Mouse (Mus musculus) ES-Bruce4 (cell line): ENCODE results near the gene Fosl2. TPM values are rescaled to one million over a fixed set of nuclear protein-coding genes. Genes with fewer than 3 reads are reported as not detected.
"Not testable (repeated sequence)": the region's sequence is repeated elsewhere in the genome, so short reads cannot be mapped to it uniquely, and the experiment has no call there.

Experiments used
- H3K27ac ChIP-seq: 2 replicates; pipeline ENCODE4 v1.5.1; 2012; ENCODE audit warnings: low read length, inconsistent platforms; ENCODE audit not compliant: insufficient read depth
- H3K27me3 ChIP-seq: 2 replicates; pipeline ENCODE4 v1.6.1; 2012; ENCODE audit warnings: mild to moderate bottlenecking, low read length, inconsistent platforms; ENCODE audit not compliant: control insufficient read depth, poor library complexity, insufficient read depth, severe bottlenecking
- H3K36me3 ChIP-seq: 2 replicates; pipeline ENCODE4 v1.6.1; 2012; ENCODE audit warnings: inconsistent platforms, mild to moderate bottlenecking, low read length, moderate library complexity; ENCODE audit not compliant: control insufficient read depth, poor library complexity, insufficient read depth, severe bottlenecking
- H3K4me1 ChIP-seq: one replicate; pipeline ENCODE4 v1.8.1; 2011; ENCODE audit warnings: low read length; ENCODE audit not compliant: control insufficient read depth, insufficient read depth
- H3K4me3 ChIP-seq: 2 replicates; pipeline ENCODE4 v1.5.1; 2011; ENCODE audit warnings: low read depth, mild to moderate bottlenecking, low read length
- H3K9ac ChIP-seq: 2 replicates; pipeline ENCODE4 v1.6.1; 2012; ENCODE audit warnings: low read depth, mild to moderate bottlenecking, inconsistent platforms; ENCODE audit not compliant: poor library complexity, severe bottlenecking
- H3K9me3 ChIP-seq: replicated peaks from 2 replicates; pipeline ENCODE4 v1.6.1; 2012; ENCODE audit warnings: mild to moderate bottlenecking, low read length, inconsistent platforms; ENCODE audit not compliant: control insufficient read depth, poor library complexity, insufficient read depth, severe bottlenecking
- CTCF ChIP-seq: IDR thresholded peaks from one replicate; pipeline ENCODE4 v1.8.1; 2011; ENCODE audit warnings: low read depth, low read length
- EP300 ChIP-seq: IDR thresholded peaks from 2 replicates; pipeline ENCODE4 v1.6.1; 2011; ENCODE audit warnings: low read depth, low read length; ENCODE audit not compliant: insufficient read depth
- POLR2A ChIP-seq: IDR thresholded peaks from one replicate; pipeline ENCODE4 v1.8.1; 2011; ENCODE audit warnings: low read length; ENCODE audit not compliant: insufficient read depth
- polyA plus RNA-seq: library from polyadenylated mRNA; stranded (reverse); fragments of >200 nt; gene quantifications from 2 replicates; pipeline ENCODE4 v1.2.4, GENCODE M21; 2011; ENCODE audit warnings: low read depth; ENCODE audit not compliant: missing spikeins, insufficient read depth, insufficient read length

Fosl2 gene
- polyA plus RNA-seq, 1 experiment, result 20.1 TPM

- H3K36me3 ChIP-seq, result no peaks in the 10 kb centered on the region
- no peaks in the 10 kb centered on the region for H3K4me1 ChIP-seq
- H3K9me3 ChIP-seq, result no peaks in the 10 kb centered on the region
- no peak overlapping the region for H3K27ac ChIP-seq
- H3K4me3 ChIP-seq, result no peak overlapping the region
- H3K9ac ChIP-seq, result no peak overlapping the region
- H3K27me3 ChIP-seq, result no peaks in the 10 kb centered on the region
- no peak for TF ChIP-seq EP300
- no peak for TF ChIP-seq CTCF
- TF ChIP-seq POLR2A, result no peak
Measured at GRCm38 (mm10) chr5:32154931-32155688, 19.5 kb downstream of the Fosl2 start.

DNA sequence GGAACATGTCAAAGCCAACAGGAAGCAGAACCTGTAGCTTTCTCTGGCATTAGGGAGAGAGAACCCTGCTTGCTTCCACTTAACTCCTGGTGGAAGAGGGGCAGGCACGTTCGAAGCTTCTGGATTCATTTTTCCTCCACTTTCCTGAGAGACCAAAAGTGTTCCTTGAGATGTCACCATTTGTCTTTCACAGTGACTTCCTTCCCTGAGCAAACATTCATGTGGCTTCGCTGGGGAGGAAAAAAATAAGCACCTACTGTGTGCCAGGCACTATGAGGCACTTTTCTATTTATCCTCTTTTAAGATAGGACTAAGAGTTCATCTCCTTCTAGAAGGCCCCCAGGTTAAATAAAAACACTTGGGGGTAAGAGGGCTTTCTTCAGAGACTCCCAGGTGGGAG lies 20.3 kb downstream of the Fosl2 start:
- Histone ChIP-seq H3K9me3 (no peaks in the 10 kb centered on the region), H3K9ac (no peak overlapping the region), H3K36me3 (no peaks in the 10 kb centered on the region), H3K4me1 (no peaks in the 10 kb centered on the region), H3K4me3 (no peak overlapping the region), H3K27ac (no peak overlapping the region), H3K27me3 (no peaks in the 10 kb centered on the region)
- TF ChIP-seq POLR2A, result no peak

DNA sequence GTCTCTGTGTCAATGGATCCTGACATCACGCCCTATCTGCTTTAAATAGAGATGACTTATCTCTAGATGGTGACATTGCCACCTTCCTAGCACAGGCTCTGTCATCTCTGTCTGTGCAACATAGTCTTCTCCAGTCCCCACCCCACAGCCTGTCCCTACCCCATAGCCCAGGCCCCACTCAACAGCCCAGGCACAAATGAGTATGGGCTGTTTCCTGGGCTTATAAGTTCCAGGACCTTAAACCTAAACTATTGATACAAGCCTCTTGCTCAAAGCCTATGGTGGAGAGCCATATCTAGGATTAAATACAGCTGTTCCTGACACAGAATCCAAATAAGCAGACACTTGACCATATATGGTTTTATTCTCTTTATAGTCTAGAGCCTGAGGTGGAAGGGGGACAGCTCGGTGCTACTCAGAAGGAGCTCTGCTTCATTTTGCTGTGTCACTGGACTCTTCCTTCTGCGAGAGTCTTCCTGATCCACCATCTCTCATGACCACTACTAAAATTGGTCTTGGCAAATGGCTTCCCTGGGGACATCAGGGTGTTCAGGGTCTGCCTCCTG lies 28.0 kb downstream of the Fosl2 start:
- TF ChIP-seq CTCF (no peak), EP300 (no peak), POLR2A (no peak)
- H3K27me3 ChIP-seq, result no peaks in the 10 kb centered on the region
- no peaks in the 10 kb centered on the region for H3K9me3 ChIP-seq
- no peak overlapping the region for H3K27ac ChIP-seq
- H3K4me3 ChIP-seq, result no peak overlapping the region
- no peak overlapping the region for H3K9ac ChIP-seq
- no peaks in the 10 kb centered on the region for H3K36me3 ChIP-seq
- H3K4me1 ChIP-seq, result no peaks in the 10 kb centered on the region

- H3K4me1 ChIP-seq, result no peaks in the 10 kb centered on the region
- TF ChIP-seq EP300 (no peak), POLR2A (no peak), CTCF (no peak)
- no peaks in the 10 kb centered on the region for H3K36me3 ChIP-seq
- H3K4me3 ChIP-seq, result no peak overlapping the region
- no peaks in the 10 kb centered on the region for H3K27me3 ChIP-seq
- no peak overlapping the region for H3K9ac ChIP-seq
- no peak overlapping the region for H3K27ac ChIP-seq
- H3K9me3 ChIP-seq, result no peaks in the 10 kb centered on the region
Measured at GRCm38 (mm10) chr5:32172188-32172587, 36.6 kb downstream of the Fosl2 start.

DNA sequence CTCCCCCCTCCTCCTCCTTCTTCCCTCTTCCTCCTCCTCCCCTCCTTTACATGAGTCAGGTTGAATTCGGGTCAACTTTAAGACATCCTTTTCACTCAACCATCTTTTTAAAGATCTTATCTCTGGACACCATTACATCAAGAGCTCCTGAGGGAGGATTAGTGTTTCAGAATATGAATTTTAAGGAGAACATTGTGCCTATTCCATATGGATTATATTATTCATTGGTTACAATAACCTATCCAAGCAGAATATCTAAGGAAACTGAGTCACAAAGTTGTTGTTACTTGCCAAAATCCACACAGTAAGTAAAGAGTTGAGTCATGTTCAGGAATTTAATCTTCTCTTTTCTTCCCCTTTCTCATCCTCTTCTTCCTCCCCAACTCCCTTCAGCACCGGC lies 41.2 kb downstream of the Fosl2 start:
- H3K9me3 ChIP-seq, result no peaks in the 10 kb centered on the region
- no peaks in the 10 kb centered on the region for H3K36me3 ChIP-seq
- no peak overlapping the region for H3K27ac ChIP-seq
- no peak for TF ChIP-seq EP300
- no peak for TF ChIP-seq CTCF
- TF ChIP-seq POLR2A, result no peak
- no peaks in the 10 kb centered on the region for H3K27me3 ChIP-seq
- no peak overlapping the region for H3K9ac ChIP-seq
- H3K4me3 ChIP-seq, result no peak overlapping the region
- H3K4me1 ChIP-seq, result no peaks in the 10 kb centered on the region

- no peak overlapping the region for H3K4me3 ChIP-seq
- no peak overlapping the region for H3K9ac ChIP-seq
- TF ChIP-seq POLR2A (no peak), CTCF (no peak), EP300 (no peak)
- H3K4me1 ChIP-seq, result no peaks in the 10 kb centered on the region
- H3K27ac ChIP-seq, result no peak overlapping the region
- no peaks in the 10 kb centered on the region for H3K36me3 ChIP-seq
- no peaks in the 10 kb centered on the region for H3K9me3 ChIP-seq
- no peaks in the 10 kb centered on the region for H3K27me3 ChIP-seq
Measured at GRCm38 (mm10) chr5:32177737-32178136, 42.1 kb downstream of the Fosl2 start.

DNA sequence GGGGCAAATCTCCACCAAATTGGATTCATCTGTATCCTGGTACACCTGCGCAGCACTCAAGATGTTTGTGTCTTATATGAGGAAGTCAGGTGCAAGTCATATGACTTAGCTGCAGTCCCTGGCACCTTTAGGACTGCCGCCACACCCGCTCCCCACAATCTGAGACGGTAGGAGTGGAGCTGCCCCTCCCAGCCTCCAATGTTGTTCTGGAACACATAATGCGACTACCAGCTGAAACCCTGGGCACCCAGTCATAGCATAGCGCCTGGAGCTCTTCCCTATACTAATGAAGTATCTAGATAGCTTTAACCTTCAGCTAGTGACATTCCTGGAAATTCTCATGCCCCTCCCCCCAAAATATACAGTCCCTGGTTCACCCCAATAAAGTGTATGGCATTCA lies 43.1 kb downstream of the Fosl2 start:
- H3K9ac ChIP-seq, H3K9me3 ChIP-seq, H3K27ac ChIP-seq, H3K36me3 ChIP-seq, H3K4me3 ChIP-seq, H3K4me1 ChIP-seq, H3K27me3 ChIP-seq: not testable (repeated sequence)
